Mouse (Mus musculus): ENCODE measurements at regions not wholly inside any gene's neighbourhood (a gene's known extent, or its start where the extent isn't known, plus 50 kb on each side); places are given as distances from the start of the nearest gene placed in this dataset.

GRCm38 (mm10) chr8:97052436-97052835 lies 1164.1 kb upstream of the Got2 start:
- no peak for DNase-seq (ENCODE audit: low spot score in 2 of 2)

GRCm38 (mm10) chr8:97039778-97040177 lies 1151.4 kb upstream of the Got2 start:
- no peak for DNase-seq (ENCODE audit: low spot score in 2 of 2)

DNA sequence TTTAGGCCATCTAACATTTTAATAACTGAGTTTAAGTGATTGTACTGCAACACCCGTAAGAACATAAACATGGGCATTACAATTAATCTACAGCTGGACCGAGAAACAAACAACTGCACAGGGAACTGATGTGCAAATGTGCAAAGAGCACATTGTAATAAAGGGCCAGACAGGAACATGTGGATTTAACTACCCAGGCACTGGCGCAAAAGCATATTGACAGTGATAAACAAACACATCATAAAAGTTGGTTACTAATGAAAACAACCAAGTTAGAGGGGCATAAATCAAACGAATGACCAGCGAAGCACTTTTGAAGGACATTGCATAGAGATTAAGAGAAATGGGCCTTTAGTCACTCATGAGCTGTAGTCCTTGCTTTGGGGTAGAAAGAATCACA lies 1150.5 kb upstream of the Got2 start:
- DNase-seq (ENCODE audit: low spot score in 2 of 2), result no peak

GRCm38 (mm10) chr8:97032188-97032587 lies 1143.8 kb upstream of the Got2 start:
- no peak for DNase-seq (ENCODE audit: low spot score in 2 of 2)

DNA sequence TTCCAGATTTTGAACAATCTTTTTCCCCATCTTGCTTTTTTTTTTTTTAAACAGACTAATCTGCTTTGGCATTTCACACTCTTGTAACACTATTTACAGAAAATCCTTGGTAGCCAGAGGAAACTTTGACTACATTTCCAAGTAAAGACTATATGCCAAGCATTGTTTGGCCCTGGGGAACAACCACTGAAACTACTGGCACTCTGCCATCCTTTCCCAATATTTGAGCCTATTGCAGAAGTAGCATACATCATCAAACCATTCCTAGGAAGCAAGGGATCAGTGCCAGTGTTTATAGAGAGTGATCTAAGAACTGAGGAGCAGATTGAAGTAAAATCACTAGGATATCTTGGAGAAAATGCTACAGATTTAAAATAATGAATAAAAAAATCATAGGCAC lies 1127.2 kb upstream of the Got2 start:
- no peak for DNase-seq (ENCODE audit: low spot score in 2 of 2)

GRCm38 (mm10) chr8:97004131-97004530 lies 1115.8 kb upstream of the Got2 start:
- peak; percentile 16 to 19 for DNase-seq (ENCODE audit: low spot score in 2 of 2)

- DNase-seq (ENCODE audit: low spot score in 2 of 2), result no peak
Measured at GRCm38 (mm10) chr8:96983103-96983502, 1094.8 kb upstream of the Got2 start.
